Mouse (Mus musculus) hindbrain, embryonic 10.5 days (tissue): ENCODE data around the gene Brsk1. TPM values are rescaled to one million over a fixed set of nuclear protein-coding genes. Genes with fewer than 3 reads are reported as not detected.

ENCODE experiments used
- polyA plus RNA-seq: library from polyadenylated mRNA; unstranded; fragments of >200 nt; fragmentation: Nextera tagmentation; extraction: Ambion mirVana; gene quantifications from 2 replicates; pipeline ENCODE4 v1.2.1, GENCODE M21; 2016

Brsk1 gene
- polyA plus RNA-seq, 1 experiment from 2014 or later: 2.8 TPM

Other genes with a start within 250 kb of the Brsk1 start
- gene Rdh13, start 245.0 kb upstream of the Brsk1 start, polyA plus RNA-seq: 30.6 and 34.1 TPM in 2 replicates
- gene Eps8l1, start 229.9 kb upstream of the Brsk1 start, polyA plus RNA-seq: 2.8 and 5.4 TPM in 2 replicates
- gene Ppp1r12c, start 188.9 kb upstream of the Brsk1 start, polyA plus RNA-seq: 40.8 and 45.8 TPM in 2 replicates
- gene Tnnt1, start 174.2 kb upstream of the Brsk1 start, polyA plus RNA-seq: 5.7 and 6.2 TPM in 2 replicates
- gene Tnni3, start 166.4 kb upstream of the Brsk1 start, polyA plus RNA-seq: 2.5 and 3.5 TPM in 2 replicates
- gene Dnaaf3, start 158.2 kb upstream of the Brsk1 start, polyA plus RNA-seq: 2.5 and 2.9 TPM in 2 replicates
- 5.0 and 15.2 TPM in 2 replicates for gene Syt5, start 143.1 kb upstream of the Brsk1 start, polyA plus RNA-seq
- not detected in 2 replicates for gene Ptprh, start 86.6 kb upstream of the Brsk1 start, polyA plus RNA-seq
- gene Tmem86b, start 59.2 kb upstream of the Brsk1 start, polyA plus RNA-seq: 2.1 and 2.2 TPM in 2 replicates
- 9.4 and 11.5 TPM in 2 replicates for gene Ppp6r1, start 31.6 kb upstream of the Brsk1 start, polyA plus RNA-seq
- gene Hspbp1, start 5.5 kb upstream of the Brsk1 start, polyA plus RNA-seq: 131 and 139 TPM in 2 replicates
- 0.14 and 0.17 TPM in 2 replicates for gene Tmem150b, start 34.6 kb downstream of the Brsk1 start, polyA plus RNA-seq
- 94.8 and 106 TPM in 2 replicates for gene Kmt5c, start 49.5 kb downstream of the Brsk1 start, polyA plus RNA-seq
- gene Cox6b2, start 62.5 kb downstream of the Brsk1 start, polyA plus RNA-seq: 40.8 and 46.1 TPM in 2 replicates
- not detected in 2 replicates for gene Fam71e2, start 80.7 kb downstream of the Brsk1 start, polyA plus RNA-seq
- 0.44 and 0.96 TPM in 2 replicates for gene Il11, start 92.3 kb downstream of the Brsk1 start, polyA plus RNA-seq
- gene Tmem190, start 92.3 kb downstream of the Brsk1 start, polyA plus RNA-seq: 0.30 TPM in 1 of 2 replicates, not detected in the other
- 2.6 and 4.3 TPM in 2 replicates for gene Tmem238, start 99.1 kb downstream of the Brsk1 start, polyA plus RNA-seq
- gene Rpl28, start 102.3 kb downstream of the Brsk1 start, polyA plus RNA-seq: 378 and 382 TPM in 2 replicates
- 414 and 452 TPM in 2 replicates for gene Ube2s, start 122.0 kb downstream of the Brsk1 start, polyA plus RNA-seq
- 0.68 and 1.8 TPM in 2 replicates for gene Shisa7, start 154.1 kb downstream of the Brsk1 start, polyA plus RNA-seq
- 2.6 and 3.3 TPM in 2 replicates for gene Isoc2b, start 179.7 kb downstream of the Brsk1 start, polyA plus RNA-seq
- gene Isoc2a, start 186.5 kb downstream of the Brsk1 start, polyA plus RNA-seq: 0.73 and 0.82 TPM in 2 replicates
- not detected in 2 replicates for gene Gm36210, start 215.9 kb downstream of the Brsk1 start, polyA plus RNA-seq
- 5.3 and 6.5 TPM in 2 replicates for gene Zfp628, start 224.6 kb downstream of the Brsk1 start, polyA plus RNA-seq
- 5.2 and 9.6 TPM in 2 replicates for gene Nat14, start 231.4 kb downstream of the Brsk1 start, polyA plus RNA-seq
- gene Ssc5d, start 235.2 kb downstream of the Brsk1 start, polyA plus RNA-seq: 1.0 and 1.7 TPM in 2 replicates